Mouse (Mus musculus): ENCODE data around the gene Gpr180. TPM values are rescaled to one million over a fixed set of nuclear protein-coding genes. Genes with fewer than 3 reads are reported as not detected.
A peak's percentile ranks its signal among the peaks of the same experiment; 100 is the strongest.

Gene Gpr180
- polyA plus RNA-seq, 1 experiment from 2014 or later: 53.0 TPM

- WGBS: 95% methylated on average over 4 of the region's 4 CpGs
- Histone ChIP-seq H3K4me1 (replicated peaks; ENCODE audit: control insufficient read depth, insufficient read depth, low read length) (no peaks in the 10 kb centered on the region), H3K9me3 (ENCODE audit: control insufficient read depth, low read length) (no peaks in the 10 kb centered on the region), H3K27ac (ENCODE audit: low read length) (no peak overlapping the region), H3K36me3 (ENCODE audit: control insufficient read depth, insufficient read depth, low read length) (peaks cover 4% of the 10 kb centered on the region), H3K4me3 (ENCODE audit: low read length) (no peak overlapping the region), H3K9ac (ENCODE audit: low read length) (no peak overlapping the region), H3K27me3 (ENCODE audit: control insufficient read depth, insufficient read depth, low read depth, low read length) (no peaks in the 10 kb centered on the region), H3K4me2 (ENCODE audit: low read depth, low read length) (no peak overlapping the region)
- no peak for ATAC-seq (ENCODE audit: low read depth)
Measured at GRCm38 (mm10) chr14:118168776-118169175, 31.8 kb downstream of the Gpr180 start.

DNA sequence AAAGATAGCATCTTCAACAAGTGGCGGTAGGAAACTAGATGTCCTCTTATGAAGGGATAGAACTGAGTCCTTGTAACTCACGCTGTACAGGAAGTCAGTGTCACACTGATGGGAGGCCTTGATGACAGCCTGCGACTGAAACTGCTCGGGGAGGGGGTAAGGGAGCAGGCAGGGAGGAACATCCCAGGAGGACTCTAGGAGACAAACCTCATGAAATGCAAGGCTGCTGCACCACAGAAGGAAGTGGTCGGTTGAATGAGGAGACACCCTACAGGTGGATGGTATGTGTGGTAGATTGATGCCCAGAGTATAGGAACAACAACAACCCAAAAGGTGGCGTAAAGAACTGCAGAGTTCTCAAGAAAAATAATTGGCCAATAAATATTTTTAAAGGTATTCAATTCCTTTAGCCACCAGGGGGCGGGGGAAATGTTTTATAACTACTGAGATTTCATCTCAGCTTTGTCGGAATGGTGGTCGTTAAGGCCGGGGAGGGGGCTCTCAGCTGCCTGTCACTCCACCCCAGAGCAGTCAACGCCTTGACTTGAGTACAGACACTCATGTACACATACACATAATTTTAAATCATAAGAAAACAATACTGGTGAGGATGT, 36.7 kb downstream of the Gpr180 start:
- Histone ChIP-seq H3K9me3 (ENCODE audit: control insufficient read depth, low read length) (no peaks in the 10 kb centered on the region), H3K4me2 (ENCODE audit: low read depth, low read length) (no peak overlapping the region), H3K9ac (ENCODE audit: low read length) (no peak overlapping the region), H3K27ac (ENCODE audit: low read length) (no peak overlapping the region), H3K27me3 (ENCODE audit: control insufficient read depth, insufficient read depth, low read depth, low read length) (no peaks in the 10 kb centered on the region), H3K36me3 (ENCODE audit: control insufficient read depth, insufficient read depth, low read length) (peaks cover 2% of the 10 kb centered on the region), H3K4me3 (ENCODE audit: low read length) (no peak overlapping the region), H3K4me1 (replicated peaks; ENCODE audit: control insufficient read depth, insufficient read depth, low read length) (no peaks in the 10 kb centered on the region)
- 59% methylated on average over 11 of the region's 11 CpGs for WGBS
- ATAC-seq (ENCODE audit: low read depth): no peak

DNA sequence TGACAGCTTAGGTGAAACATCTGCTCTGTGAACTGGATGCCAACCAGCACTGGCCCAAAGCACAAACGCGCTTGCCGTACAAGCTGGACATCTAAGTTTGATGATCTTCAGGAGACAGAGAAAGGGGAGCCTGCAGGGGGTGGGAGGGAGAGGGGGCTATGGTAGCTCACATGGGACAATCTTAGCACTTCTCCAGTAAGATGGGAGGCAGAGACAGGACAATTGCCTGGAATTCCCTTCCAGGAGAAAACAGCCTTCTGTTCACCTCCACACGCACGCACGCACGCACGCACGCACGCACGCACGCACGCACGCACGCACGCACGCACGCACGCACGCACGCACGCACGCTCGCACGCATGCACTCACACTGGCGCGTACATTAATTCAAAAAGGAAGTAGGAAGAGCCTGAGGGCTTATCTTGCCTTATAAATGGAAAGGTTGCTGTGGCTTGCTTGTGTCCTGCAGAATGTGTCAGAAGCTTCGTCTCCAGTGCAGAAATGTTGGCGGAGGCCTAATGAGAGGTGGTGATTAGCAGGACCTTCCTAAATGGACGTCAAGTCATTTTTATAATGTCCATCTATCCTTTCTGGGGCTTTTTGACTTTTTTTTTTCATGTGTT, 38.2 kb downstream of the Gpr180 start:
- no peak overlapping the region for H3K9ac ChIP-seq (ENCODE audit: low read length)
- H3K36me3 ChIP-seq (ENCODE audit: control insufficient read depth, insufficient read depth, low read length): no peaks in the 10 kb centered on the region
- H3K27me3 ChIP-seq (ENCODE audit: control insufficient read depth, insufficient read depth, low read depth, low read length): no peaks in the 10 kb centered on the region
- H3K4me1 ChIP-seq (replicated peaks; ENCODE audit: control insufficient read depth, insufficient read depth, low read length): peaks cover 3% of the 10 kb centered on the region
- H3K9me3 ChIP-seq (ENCODE audit: control insufficient read depth, low read length): no peaks in the 10 kb centered on the region
- no peak for ATAC-seq (ENCODE audit: low read depth)
- no peak overlapping the region for H3K27ac ChIP-seq (ENCODE audit: low read length)
- 73% methylated on average over 30 of the region's 30 CpGs for WGBS
- H3K4me3 ChIP-seq (ENCODE audit: low read length): no peak overlapping the region
- H3K4me2 ChIP-seq (ENCODE audit: low read depth, low read length): no peak overlapping the region

DNA sequence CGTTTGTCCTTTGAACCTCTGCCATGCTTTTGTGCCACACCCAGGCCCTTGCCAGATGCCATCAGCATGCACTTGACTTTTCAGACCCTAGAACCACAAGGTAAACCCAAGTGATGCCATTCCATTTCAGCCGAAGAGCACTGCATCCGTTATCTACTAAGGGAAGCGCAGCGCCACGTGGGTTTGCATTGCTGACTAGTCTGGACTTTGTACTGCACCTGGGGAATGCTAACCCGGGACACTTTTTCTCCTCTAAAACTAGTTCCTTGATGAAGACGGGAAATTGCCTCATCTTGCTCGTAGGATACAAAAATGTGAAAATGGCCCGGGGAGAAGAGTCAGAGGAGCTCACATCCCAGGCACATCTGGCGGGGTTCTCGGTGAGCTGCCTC, 38.7 kb downstream of the Gpr180 start:
- Histone ChIP-seq H3K4me1 (replicated peaks; ENCODE audit: control insufficient read depth, insufficient read depth, low read length) (peaks cover 6% of the 10 kb centered on the region), H3K9ac (ENCODE audit: low read length) (no peak overlapping the region), H3K36me3 (ENCODE audit: control insufficient read depth, insufficient read depth, low read length) (no peaks in the 10 kb centered on the region), H3K4me3 (ENCODE audit: low read length) (no peak overlapping the region), H3K4me2 (ENCODE audit: low read depth, low read length) (no peak overlapping the region), H3K27me3 (ENCODE audit: control insufficient read depth, insufficient read depth, low read depth, low read length) (no peaks in the 10 kb centered on the region), H3K27ac (ENCODE audit: low read length) (no peak overlapping the region), H3K9me3 (ENCODE audit: control insufficient read depth, low read length) (no peaks in the 10 kb centered on the region)
- no peak for ATAC-seq (ENCODE audit: low read depth)
- 88% methylated on average over 12 of the region's 12 CpGs for whole genome bisulfite sequencing

DNA sequence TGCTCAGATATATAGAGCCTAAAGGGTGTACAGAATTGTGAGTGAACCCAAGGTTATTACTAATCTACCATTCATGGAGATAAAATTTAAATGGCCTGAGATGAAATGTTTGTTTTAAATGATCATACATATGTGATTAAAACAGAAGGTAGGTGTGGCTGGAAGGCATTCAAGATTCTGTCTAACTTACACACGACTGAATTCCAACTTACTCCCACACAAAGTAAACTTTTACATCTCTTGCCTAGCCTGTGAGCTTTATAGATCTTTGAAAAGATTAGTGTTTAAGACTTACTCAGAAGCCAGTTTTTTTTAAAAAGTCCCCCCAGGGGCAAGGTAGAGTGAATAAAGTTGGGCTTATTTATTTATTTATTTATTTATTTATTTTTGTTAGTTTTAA, 42.3 kb downstream of the Gpr180 start:
- no peaks in the 10 kb centered on the region for H3K36me3 ChIP-seq (ENCODE audit: control insufficient read depth, insufficient read depth, low read length)
- no peak overlapping the region for H3K27ac ChIP-seq (ENCODE audit: low read length)
- H3K9ac ChIP-seq (ENCODE audit: low read length): no peak overlapping the region
- no peaks in the 10 kb centered on the region for H3K27me3 ChIP-seq (ENCODE audit: control insufficient read depth, insufficient read depth, low read depth, low read length)
- H3K9me3 ChIP-seq (ENCODE audit: control insufficient read depth, low read length): no peaks in the 10 kb centered on the region
- H3K4me1 ChIP-seq (replicated peaks; ENCODE audit: control insufficient read depth, insufficient read depth, low read length): peaks cover 6% of the 10 kb centered on the region
- H3K4me3 ChIP-seq (ENCODE audit: low read length): no peak overlapping the region
- ATAC-seq (ENCODE audit: low read depth): no peak
- H3K4me2 ChIP-seq (ENCODE audit: low read depth, low read length): no peak overlapping the region
- 7% methylated on average over 1 of the region's 1 CpGs for WGBS

DNA sequence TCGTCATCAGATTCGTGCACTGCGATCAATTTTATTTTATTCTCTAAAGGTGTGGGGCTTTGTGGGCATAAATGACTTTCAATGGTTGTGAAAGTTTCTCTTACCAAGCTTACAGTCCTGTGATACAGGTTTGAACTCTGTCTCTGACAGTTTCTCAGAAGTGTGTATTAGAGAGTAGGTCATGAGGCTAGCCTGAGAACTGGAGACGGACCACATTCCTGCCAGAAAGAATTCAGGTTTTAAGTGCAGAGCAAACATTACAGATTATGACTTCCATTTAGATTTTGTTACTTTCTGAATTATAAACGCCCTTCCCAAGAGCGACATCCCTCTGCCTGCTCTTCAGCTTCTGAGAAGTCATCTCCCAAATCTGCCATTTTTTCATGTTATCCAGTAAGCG, 42.7 kb downstream of the Gpr180 start:
- Histone ChIP-seq H3K4me1 (replicated peaks; ENCODE audit: control insufficient read depth, insufficient read depth, low read length) (peaks cover 6% of the 10 kb centered on the region), H3K4me2 (ENCODE audit: low read depth, low read length) (peak overlapping the region; percentile 93), H3K27me3 (ENCODE audit: control insufficient read depth, insufficient read depth, low read depth, low read length) (no peaks in the 10 kb centered on the region), H3K36me3 (ENCODE audit: control insufficient read depth, insufficient read depth, low read length) (no peaks in the 10 kb centered on the region), H3K9ac (ENCODE audit: low read length) (peak overlapping the region; percentile 70), H3K27ac (ENCODE audit: low read length) (peak overlapping the region; percentile 88), H3K9me3 (ENCODE audit: control insufficient read depth, low read length) (no peaks in the 10 kb centered on the region), H3K4me3 (ENCODE audit: low read length) (peak overlapping the region; percentile 65)
- WGBS: 27% methylated on average over 7 of the region's 7 CpGs
- peak; percentile 66 for ATAC-seq (ENCODE audit: low read depth)

DNA sequence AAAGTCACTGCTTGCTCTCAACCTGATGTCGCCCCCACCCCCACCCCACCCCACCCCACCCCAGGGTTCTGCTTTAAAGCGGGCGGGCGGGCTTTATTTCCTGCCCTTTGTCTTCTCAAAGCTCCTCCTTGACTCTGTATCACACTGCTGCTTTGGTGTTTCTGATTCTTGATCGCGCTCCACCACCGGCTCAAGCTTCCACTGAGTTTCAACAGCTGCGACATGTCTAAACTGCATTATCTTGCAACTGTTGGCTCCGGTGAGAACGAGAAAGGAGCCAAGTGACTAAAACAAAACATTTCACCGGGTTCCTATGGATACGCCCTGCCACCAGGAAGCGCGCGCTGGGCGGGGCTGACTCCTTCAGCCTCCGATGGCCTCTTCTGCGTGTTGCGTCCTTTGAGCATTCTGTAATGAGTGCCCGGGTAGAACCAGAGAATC, 43.2 kb downstream of the Gpr180 start:
- Histone ChIP-seq H3K4me1 (replicated peaks; ENCODE audit: control insufficient read depth, insufficient read depth, low read length) (peaks cover 6% of the 10 kb centered on the region), H3K9me3 (ENCODE audit: control insufficient read depth, low read length) (no peaks in the 10 kb centered on the region), H3K36me3 (ENCODE audit: control insufficient read depth, insufficient read depth, low read length) (no peaks in the 10 kb centered on the region), H3K27ac (ENCODE audit: low read length) (peak overlapping the region; percentile 88), H3K4me2 (ENCODE audit: low read depth, low read length) (peak overlapping the region; percentile 93), H3K27me3 (ENCODE audit: control insufficient read depth, insufficient read depth, low read depth, low read length) (no peaks in the 10 kb centered on the region), H3K9ac (ENCODE audit: low read length) (peak overlapping the region; percentile 70), H3K4me3 (ENCODE audit: low read length) (peak overlapping the region; percentile 65)
- ATAC-seq (ENCODE audit: low read depth): peak; percentile 92
- WGBS: under 1% methylated on average over 20 of the region's 20 CpGs

- Histone ChIP-seq H3K9ac (ENCODE audit: low read length) (peak overlapping the region; percentile 70), H3K4me3 (ENCODE audit: low read length) (peak overlapping the region; percentile 65), H3K27ac (ENCODE audit: low read length) (peak overlapping the region; percentile 88), H3K4me2 (ENCODE audit: low read depth, low read length) (peak overlapping the region; percentile 93), H3K9me3 (ENCODE audit: control insufficient read depth, low read length) (no peaks in the 10 kb centered on the region), H3K27me3 (ENCODE audit: control insufficient read depth, insufficient read depth, low read depth, low read length) (no peaks in the 10 kb centered on the region), H3K36me3 (ENCODE audit: control insufficient read depth, insufficient read depth, low read length) (no peaks in the 10 kb centered on the region), H3K4me1 (replicated peaks; ENCODE audit: control insufficient read depth, insufficient read depth, low read length) (peaks cover 6% of the 10 kb centered on the region)
- 6% methylated on average over 10 of the region's 10 CpGs for WGBS
- peak; percentile 82 for ATAC-seq (ENCODE audit: low read depth)
Measured at GRCm38 (mm10) chr14:118180711-118181177, 43.8 kb downstream of the Gpr180 start.

GRCm38 (mm10) chr14:118191442-118191841, 54.5 kb downstream of the Gpr180 start:
- no peak overlapping the region for H3K4me2 ChIP-seq (ENCODE audit: low read depth, low read length)
- H3K36me3 ChIP-seq (ENCODE audit: control insufficient read depth, insufficient read depth, low read length): no peaks in the 10 kb centered on the region
- peaks cover 12% of the 10 kb centered on the region for H3K27me3 ChIP-seq (ENCODE audit: control insufficient read depth, insufficient read depth, low read depth, low read length)
- no peaks in the 10 kb centered on the region for H3K9me3 ChIP-seq (ENCODE audit: control insufficient read depth, low read length)
- no peak for ATAC-seq (ENCODE audit: low read depth)
- no peak overlapping the region for H3K27ac ChIP-seq (ENCODE audit: low read length)
- H3K9ac ChIP-seq (ENCODE audit: low read length): no peak overlapping the region
- no peak overlapping the region for H3K4me3 ChIP-seq (ENCODE audit: low read length)
- no peaks in the 10 kb centered on the region for H3K4me1 ChIP-seq (replicated peaks; ENCODE audit: control insufficient read depth, insufficient read depth, low read length)
- 67% methylated on average over 9 of the region's 9 CpGs for WGBS

Data from lung, embryonic 16.5 days (tissue).